Mouse (Mus musculus) gastrocnemius, adult 8-10 months (tissue): ENCODE measurements around the gene Cog5. TPM values are rescaled to one million over a fixed set of nuclear protein-coding genes. Genes with fewer than 3 reads are reported as not detected.
A peak's percentile ranks its signal among the peaks of the same experiment; 100 is the strongest.
"Not testable (repeated sequence)": the region's sequence is repeated elsewhere in the genome, so short reads cannot be mapped to it uniquely, and the experiment has no call there.

Experiments used
- DNase-seq, 2 experiments: peaks; one replicate each; pipeline ENCODE4 v3.0.0; 2022; ENCODE audit warnings: low spot score in 2 of 2
- total RNA-seq, 4 experiments: library from RNA; stranded (reverse); gene quantifications; 2 replicates each; pipeline ENCODE4 v1.2.4; 2022

Cog5 gene
- total RNA-seq = 10 to 100 TPM; 33.3 to 44.0 (median 36.5) TPM

DNA sequence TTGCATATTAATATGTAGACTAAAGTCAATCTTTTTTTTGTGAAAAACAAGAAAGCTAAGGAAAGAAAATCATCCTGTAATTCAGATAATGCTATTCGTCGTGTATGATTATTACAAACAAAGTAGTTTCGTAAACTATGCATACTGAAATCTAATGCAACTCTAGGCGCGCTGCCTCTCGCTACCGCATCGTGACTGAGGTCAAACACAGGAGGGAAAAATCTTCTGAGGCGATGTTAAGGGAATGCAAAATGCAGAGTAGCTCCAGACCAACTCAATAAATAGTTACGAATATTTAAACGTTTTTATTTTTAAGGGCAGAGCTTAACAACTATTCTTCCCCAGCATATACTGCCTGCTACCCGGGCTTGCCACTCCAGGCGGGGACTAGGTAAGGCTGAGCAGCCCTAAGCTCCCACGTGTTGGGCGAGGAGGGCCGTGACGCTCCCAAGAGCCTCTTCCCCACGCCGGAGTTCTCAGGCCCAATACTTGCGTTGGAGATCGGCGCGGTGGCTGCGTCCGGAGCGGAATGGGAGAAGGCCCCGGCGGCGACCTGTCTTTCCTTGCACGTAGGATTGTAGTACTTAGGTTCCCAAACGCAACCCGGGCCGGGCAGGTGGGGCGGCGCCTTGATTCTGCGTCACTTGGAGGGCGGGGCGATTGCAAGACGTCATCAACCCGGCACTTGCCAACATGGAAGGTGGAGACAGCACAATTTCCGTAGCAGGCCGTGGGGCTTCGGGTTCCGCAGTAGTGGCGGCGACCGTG, at the start of gene Cog5, which contains the start of gene Dus4l:
Gene Cog5, plus strand, starts transcription at position 673 of the 768 bp plus-strand sequence.
Gene Dus4l, minus strand, starts transcription at position 630 of the 768 bp plus-strand sequence.
- peak; percentile 91 to 93 for DNase-seq

- DNase-seq = no peak
These were observed 49.8 kb upstream of the Cog5 start for GRCm38 (mm10) chr12:31604894-31605293.

GRCm38 (mm10) chr12:31608138-31608537, 46.5 kb upstream of the Cog5 start:
- DNase-seq = no peak

DNA sequence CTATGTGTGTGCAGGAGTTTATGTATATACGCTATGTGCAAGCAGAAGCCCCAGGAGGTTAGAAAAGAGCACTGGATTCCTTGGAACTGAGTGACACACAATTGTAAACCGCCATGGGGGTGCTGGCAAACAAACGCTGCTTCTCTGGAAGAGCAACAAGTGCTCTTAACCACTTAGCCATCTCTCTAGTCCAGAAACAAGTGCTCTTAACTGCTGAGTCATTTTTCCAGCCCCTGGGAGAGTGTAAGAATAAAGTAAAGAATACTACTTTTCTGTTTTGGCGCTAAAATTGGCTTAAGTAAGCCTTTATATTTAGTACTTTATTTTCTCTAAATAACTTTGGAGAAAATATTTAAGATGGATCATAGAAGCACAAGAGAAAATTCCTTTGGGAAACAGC, 41.3 kb upstream of the Cog5 start:
- DNase-seq = no peak

DNA sequence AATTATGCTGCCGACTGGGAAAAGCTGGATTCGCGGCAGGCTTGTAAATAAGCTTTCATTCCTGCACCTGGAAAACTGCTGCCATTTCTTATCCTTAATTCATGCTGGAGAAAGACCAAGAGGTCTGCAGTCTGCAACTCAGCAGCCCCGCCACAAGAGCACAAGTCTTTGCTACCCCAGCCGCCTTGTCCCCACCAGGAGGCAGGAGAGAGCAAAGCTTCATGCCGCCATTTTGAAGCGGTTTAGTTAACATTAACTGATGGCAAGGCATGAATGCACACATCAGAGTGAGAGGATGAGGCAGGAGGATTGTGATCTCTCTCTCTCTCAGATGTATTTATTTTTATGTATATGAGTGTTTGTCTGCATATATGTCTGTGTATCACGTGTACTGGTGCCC, 34.6 kb upstream of the Cog5 start:
- DNase-seq = no peak

DNA sequence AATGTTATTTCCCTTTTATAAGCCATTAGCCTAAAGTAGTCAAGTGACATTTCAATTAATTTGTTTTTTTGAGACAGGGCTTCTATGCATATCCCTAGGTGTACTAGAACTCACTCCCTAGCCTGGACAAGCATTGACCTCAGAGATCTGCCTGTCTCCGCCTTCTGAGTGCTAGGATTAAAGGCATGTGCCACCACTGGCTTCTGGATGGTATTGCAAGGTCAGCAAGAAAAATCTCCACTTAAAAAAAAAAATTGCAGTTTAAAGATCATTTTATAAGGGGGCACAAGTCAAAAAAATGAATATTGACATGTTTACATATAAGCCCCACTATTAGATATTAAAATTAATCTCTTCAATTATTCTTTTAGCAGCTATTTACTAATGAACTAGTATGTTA, 29.7 kb upstream of the Cog5 start:
- DNase-seq = no peak

DNA sequence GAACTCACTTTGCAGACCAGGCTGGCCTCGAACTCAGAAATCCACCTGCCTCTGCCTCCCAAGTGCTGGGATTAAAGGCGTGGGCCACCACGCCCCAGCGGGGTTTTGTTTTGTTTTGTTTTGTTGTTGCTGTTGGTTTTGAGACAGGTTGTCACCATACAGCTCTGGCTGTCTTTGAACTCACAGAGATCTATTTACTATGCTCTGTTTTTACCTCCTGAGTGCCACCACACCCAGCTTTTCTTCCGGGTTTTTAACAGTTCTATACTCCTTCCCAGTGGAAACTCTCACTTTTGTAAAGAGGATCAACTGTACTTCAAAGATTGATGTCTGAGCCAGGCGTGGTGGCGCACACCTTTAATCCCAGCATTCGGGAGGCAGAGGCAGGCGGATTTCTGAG, 26.3 kb upstream of the Cog5 start:
- DNase-seq = not testable (repeated sequence)

DNA sequence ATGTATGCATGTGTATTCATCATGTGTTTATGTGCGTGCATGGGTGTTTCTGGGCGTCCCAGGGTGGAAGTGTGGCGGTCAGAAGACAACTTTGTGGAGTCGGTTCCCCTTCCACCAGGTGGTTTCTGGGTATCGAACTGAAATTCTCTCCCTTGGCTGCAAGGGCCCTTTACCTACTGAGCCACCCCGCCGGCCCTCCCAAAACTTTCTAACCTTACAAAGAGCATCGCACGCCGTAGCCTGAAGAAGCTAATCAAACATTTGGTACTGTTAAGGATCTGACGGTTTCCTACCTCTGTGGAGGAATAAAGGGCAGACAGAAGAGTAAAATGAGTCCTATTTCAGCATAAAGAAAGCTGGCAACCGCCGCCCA, 20.7 kb upstream of the Cog5 start:
- no peak for DNase-seq

- peak; percentile 56 to 62 for DNase-seq
These were observed 20.1 kb upstream of the Cog5 start, which contains the start of gene Bcap29 for GRCm38 (mm10) chr12:31634343-31635239. Gene Bcap29, minus strand, starts transcription at chr12:31634658.

GRCm38 (mm10) chr12:31635240-31635607, 19.4 kb upstream of the Cog5 start:
- DNase-seq = no peak

- DNase-seq = no peak
These were observed 1.1 kb upstream of the Cog5 start for GRCm38 (mm10) chr12:31653611-31654010.

- DNase-seq = no peak
These were observed 352 bp downstream of the Cog5 start for GRCm38 (mm10) chr12:31654965-31655477.

DNA sequence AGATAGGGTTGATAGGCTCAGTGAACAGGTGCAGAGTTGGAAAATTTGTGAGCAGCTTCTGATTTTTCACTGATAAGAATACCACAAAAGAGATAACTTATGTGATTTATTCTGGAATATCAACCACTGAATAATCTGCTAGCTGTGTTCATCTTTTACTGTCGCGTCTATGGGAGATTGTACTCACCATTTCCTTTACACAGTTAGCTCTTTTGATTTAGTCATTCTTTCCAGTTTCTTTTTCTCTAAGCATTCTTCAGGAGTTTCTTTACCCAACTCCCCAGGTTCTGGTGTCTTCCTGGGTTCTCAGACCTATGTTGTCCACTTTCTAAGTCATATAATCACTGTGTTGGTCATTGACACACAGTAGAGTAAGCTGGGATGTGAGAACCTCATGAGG, 2.2 kb downstream of the Cog5 start:
- DNase-seq = no peak

- DNase-seq = no peak
These were observed 11.3 kb downstream of the Cog5 start for GRCm38 (mm10) chr12:31665999-31666398.

DNA sequence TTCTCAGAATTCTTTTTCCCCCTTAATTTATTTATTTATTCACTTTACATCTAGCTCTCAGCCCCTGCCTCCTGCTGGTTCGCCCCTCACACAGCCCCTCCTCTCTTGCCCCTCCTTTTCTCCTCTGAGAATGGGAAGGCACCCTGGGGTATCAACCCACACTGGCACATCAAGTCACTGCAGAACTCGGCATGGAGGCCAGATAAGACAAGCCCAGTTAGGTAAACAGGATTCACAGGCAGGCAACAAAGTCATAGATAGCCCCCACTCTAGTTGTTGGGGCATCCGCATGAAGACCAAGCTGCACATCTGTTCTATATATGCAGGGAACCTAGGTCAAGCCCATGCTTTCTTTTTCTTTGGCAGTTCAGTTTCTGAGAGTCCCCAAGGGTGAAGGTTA, 12.5 kb downstream of the Cog5 start:
- no peak for DNase-seq

DNA sequence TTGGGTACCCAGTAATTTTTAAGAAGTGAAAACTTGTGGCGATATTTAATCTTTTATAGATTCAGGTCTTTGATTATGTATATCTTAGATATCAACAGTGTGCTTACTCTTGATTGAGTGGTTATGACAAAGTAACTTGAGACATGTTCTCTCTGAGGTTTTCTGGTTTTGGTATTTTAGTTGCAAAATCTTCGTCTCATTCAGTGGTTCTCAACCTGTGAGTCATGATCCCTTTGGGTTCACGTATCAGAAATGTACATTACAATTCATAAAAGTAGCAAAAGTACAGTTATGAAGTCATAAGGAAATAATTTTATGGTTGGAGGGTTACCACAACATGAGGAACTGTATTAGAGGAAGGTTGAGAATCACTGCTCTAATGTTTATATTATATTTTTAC, 32.0 kb downstream of the Cog5 start:
- DNase-seq = no peak

DNA sequence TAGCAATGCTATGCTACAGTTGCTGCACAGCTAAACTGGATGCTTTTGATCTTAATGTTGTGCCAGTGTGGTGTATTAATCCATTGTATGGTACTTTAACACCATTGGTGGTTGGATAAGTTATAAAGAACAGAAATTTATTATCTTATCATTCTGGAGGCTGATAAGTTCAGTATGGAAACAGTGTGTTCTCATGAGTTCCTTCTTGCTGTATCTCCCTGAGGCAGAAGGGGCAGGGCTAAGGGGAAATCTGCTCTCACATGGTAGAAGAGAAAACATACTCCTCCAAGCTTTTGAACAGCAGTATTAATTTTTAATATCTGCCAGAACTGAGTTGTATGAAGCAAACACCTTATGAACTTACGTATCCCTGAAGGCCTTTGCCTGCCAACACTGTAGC, 38.6 kb downstream of the Cog5 start:
- DNase-seq = no peak

GRCm38 (mm10) chr12:31700623-31701347, 46.1 kb downstream of the Cog5 start:
- DNase-seq = no peak

GRCm38 (mm10) chr12:31701411-31701810, 46.7 kb downstream of the Cog5 start:
- DNase-seq = no peak

DNA sequence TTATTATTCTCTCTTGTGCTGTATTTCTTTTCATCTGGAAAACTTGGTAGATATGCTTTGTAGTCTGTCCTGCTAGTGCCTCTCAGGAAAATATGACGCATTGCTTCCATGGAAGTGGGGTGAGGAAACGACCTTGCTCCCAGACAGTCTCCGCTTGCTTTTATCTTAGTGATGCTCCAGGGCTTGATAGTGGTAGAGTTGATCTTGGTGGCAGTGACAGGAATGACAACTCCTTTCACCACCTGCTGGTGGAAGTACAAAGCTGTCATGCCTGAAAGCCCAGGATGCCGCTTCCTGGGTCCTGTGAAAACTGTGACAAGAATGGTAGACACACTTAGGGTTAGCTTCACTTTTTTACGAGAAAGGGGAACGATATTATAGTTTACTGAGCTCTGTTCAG, 49.2 kb downstream of the Cog5 start:
- no peak for DNase-seq

DNA sequence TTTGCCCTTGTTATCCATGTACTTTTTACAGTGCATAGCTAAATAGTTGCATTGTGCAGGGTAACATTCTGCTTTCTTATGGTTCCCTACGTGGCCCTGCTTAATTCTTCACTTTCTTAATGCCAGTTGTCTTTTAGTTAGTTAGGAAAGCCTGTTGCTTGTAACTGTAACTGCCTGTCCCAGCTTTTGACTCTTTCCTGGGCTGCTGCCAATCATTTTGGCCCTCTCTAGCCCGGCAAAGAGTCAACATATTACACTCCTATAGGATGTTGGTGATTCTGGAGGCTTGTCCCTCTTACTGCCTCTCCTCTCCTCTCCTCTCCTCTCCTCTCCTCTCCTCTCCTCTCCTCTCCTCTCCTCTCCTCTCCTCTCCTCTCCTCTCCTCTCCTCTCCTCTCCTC, 51.5 kb downstream of the Cog5 start:
- DNase-seq = no peak

DNA sequence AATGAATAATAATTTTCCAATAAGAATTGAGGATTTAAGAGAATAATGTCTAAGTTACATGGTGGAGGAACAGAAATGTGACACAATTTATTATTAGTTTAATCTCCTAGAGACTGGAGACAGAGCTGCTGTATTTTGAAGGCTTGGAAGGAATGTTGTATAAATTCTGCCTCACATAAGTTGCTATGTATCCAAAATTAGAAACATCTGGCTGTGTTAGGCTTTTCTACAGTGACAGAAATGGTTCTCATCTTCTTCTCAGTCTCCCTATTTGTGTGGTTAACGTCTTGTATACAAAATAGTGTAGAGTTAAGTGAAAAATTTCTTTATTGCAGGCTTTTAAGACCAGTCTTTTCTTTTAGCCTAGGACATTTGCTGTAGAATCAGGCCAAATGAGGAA, 52.9 kb downstream of the Cog5 start:
- DNase-seq = no peak
